Mouse (Mus musculus): ENCODE results near the gene Ssh2. TPM values are rescaled to one million over a fixed set of nuclear protein-coding genes. Genes with fewer than 3 reads are reported as not detected.

The Ssh2 gene
- polyA plus RNA-seq, 1 experiment = 28.5 TPM

DNA sequence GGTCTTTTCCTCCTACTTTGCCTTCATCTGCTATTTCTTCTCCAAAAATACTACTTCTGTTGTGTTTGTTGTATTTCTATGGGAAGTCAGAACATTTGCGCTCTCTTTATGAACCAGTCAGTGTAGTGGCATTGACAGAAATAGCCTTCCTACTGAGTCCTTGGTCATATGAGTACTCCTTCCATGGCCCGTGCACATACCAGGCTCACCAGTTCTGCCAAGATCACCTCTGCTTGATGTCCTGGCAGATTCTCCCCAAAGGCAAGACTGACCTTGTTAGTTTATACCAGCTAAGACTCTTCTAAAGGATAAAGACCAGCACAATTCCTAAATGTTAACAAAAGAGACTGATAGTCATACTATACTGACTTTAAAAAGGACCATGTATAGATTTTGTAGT is 235.6 kb downstream of the Ssh2 start:
- TF ChIP-seq CTCF (IDR thresholded peaks at IDR 0.05; ENCODE audit: borderline replicate concordance, extremely low read depth, insufficient read depth, insufficient read length) = no peak
- no peak for TF ChIP-seq POLR2A (IDR thresholded peaks at IDR 0.05; ENCODE audit: borderline replicate concordance, extremely low read depth, insufficient read depth, insufficient read length, poor library complexity, severe bottlenecking)
- DNase-seq (ENCODE audit: low read depth) = no peak

DNA sequence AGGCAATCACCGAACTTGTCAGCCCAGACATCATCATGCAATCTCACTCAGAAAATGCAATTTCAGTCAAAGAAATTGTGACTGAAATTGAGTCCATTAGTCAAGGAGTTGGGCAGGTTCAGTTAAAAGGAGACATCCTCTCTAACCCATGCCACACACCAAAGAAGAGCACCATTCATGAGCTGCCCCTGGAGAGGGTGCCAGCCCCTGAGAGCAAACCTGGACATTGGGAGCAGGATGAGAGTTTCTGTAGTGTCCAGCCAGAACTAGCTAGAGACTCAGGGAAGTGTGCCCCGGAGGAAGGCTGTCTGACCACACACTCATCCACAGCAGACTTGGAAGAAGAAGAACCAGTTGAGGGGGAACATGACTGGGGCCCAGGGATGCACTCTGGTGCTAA is 237.3 kb downstream of the Ssh2 start:
- no peak for TF ChIP-seq CTCF (IDR thresholded peaks at IDR 0.05; ENCODE audit: borderline replicate concordance, extremely low read depth, insufficient read depth, insufficient read length)
- no peak for TF ChIP-seq POLR2A (IDR thresholded peaks at IDR 0.05; ENCODE audit: borderline replicate concordance, extremely low read depth, insufficient read depth, insufficient read length, poor library complexity, severe bottlenecking)
- DNase-seq (ENCODE audit: low read depth) = no peak

DNA sequence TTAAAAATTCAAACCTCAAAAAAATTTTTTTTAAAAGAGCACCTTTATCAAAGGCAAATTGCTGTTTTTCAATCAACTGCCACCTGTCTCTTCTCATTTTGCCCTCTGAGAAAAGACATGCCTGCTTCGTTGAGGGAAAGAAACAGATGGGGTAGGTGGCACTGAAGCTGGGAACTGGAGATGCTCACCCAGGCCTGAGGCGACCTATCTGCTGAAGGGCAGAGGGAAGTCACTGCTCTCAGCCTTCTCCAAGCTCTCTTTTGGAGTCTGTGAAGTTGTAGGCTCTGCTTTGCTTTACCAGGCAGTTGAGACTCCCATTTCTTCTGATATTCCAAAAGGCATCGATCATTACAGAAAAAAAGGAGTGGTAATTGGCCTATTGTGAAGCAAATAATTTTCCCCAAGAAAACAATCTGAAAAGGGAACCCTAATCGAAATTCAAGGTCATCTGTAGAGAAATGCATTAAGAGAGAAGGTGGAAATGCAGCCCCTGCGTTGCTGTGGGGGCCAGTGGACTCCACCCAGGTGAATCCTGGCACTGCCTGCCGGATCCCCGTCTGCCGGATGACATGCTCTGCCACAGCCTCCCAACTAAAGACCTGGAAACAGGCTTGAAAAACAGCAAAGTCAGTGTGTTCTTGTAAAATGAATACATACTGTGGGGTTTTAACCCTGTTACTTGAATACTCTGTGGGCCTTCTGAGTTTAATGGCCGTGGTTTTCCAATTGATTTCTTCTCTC is 239.9 kb downstream of the Ssh2 start:
- TF ChIP-seq POLR2A (IDR thresholded peaks at IDR 0.05; ENCODE audit: borderline replicate concordance, extremely low read depth, insufficient read depth, insufficient read length, poor library complexity, severe bottlenecking) (no peak), CTCF (IDR thresholded peaks at IDR 0.05; ENCODE audit: borderline replicate concordance, extremely low read depth, insufficient read depth, insufficient read length) (no peak)
- no peak for DNase-seq (ENCODE audit: low read depth)

DNA sequence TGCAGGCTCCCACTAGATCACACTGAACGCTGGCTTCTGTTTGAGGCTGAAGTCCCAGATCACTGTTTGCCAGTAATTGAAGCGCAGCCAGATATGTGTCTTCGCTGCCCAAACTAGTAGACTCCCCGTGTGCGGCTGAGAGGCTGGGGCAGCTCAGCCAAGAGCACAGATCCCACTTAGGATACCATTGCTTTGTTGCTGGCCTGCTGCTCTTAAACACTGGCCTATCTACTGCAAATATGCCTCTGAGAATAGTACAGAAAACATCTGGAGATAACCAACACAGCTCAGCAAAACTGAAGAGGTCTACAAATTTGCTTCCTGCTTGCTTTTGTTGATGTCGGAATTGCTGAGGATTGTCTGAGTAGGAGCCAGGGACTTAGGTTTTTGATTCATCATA is 240.8 kb downstream of the Ssh2 start:
- peak; percentile 57 for DNase-seq (ENCODE audit: low read depth)
- no peak for TF ChIP-seq CTCF (IDR thresholded peaks at IDR 0.05; ENCODE audit: borderline replicate concordance, extremely low read depth, insufficient read depth, insufficient read length)
- no peak for TF ChIP-seq POLR2A (IDR thresholded peaks at IDR 0.05; ENCODE audit: borderline replicate concordance, extremely low read depth, insufficient read depth, insufficient read length, poor library complexity, severe bottlenecking)

DNA sequence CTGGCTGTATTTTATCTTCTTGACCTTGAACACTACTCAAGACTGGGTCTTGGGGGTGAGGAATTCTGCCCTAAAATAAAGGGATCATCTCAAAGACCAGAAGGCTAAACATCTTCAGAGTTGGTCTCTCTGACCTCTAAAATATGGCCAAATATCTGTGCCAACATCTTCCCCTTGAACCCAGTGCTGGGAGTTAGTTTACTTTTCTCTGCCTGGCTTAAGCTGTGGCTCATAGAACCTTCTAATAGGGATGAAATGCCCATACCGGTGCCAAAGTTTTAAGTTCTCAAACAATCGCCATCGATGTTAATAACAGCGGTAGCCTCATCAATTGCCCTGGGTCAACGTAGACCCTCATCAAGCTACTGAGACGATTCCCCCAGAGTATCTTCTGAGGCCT is 245.8 kb downstream of the Ssh2 start:
- TF ChIP-seq CTCF (IDR thresholded peaks at IDR 0.05; ENCODE audit: borderline replicate concordance, extremely low read depth, insufficient read depth, insufficient read length) (no peak), POLR2A (IDR thresholded peaks at IDR 0.05; ENCODE audit: borderline replicate concordance, extremely low read depth, insufficient read depth, insufficient read length, poor library complexity, severe bottlenecking) (no peak)
- DNase-seq (ENCODE audit: low read depth) = no peak

DNA sequence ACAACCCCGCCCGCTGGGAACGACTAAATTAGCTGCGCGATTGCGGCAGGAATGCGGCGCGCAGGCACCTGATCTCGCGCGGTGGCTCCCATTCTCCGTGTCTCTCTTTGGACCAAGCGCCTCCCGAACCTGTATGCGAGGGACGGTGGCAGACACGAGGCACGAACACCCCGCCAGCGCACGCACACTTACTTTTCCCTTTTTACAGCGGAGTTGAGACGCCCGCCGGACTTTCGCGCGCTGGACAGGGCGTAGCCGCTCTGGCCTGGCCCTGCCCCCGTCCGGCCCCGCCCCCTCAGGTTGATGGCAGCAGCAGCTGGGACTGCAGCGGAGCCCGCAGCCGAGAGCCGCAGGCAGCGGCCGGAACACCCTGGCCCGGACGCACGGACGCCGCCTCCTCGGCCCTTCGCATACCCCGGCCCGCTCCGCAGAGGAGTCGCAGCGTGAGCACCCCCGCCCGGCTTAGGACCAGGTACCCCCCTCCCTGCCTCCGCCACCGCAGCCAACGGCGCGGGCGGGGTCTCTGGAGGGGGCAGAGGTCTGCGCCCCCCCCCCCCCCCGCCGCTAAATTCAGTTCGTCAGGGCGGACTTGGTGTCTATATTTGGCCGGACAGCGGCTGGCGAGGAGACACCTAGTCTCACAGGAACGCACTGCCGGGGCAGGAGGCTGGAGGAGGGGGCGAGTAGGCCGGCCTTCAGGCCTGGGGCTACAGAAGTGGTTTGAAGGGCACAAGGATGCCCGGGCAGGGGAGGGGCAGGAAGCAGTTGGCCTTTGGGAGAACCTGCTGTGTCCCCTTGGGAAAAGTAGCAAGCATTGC is 246.4 kb downstream of the Ssh2 start, which contains the start of gene Coro6:
Gene Coro6 (plus strand): TSS at position 129 of the 818 bp plus-strand sequence.
- DNase-seq (ENCODE audit: low read depth) = peak; percentile 45
- TF ChIP-seq CTCF (IDR thresholded peaks at IDR 0.05; ENCODE audit: borderline replicate concordance, extremely low read depth, insufficient read depth, insufficient read length) = no peak
- no peak for TF ChIP-seq POLR2A (IDR thresholded peaks at IDR 0.05; ENCODE audit: borderline replicate concordance, extremely low read depth, insufficient read depth, insufficient read length, poor library complexity, severe bottlenecking)

DNA sequence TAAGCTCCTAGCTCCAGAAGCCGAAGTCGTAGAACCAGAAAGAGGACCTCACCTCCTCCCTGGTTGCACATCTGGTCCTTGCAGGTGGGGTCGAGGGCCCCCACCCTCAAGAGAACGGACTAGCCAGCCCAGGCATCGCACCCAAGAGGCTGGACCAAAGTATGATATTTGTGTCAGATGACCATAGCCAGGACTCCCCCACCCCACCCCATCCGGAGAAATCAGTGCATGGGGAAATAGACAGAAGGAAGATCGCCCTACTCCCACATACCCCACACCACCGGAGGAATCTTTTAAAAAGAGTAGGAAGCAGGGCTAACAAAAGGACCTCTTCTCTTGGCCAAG is 247.0 kb downstream of the Ssh2 start:
- no peak for TF ChIP-seq CTCF (IDR thresholded peaks at IDR 0.05; ENCODE audit: borderline replicate concordance, extremely low read depth, insufficient read depth, insufficient read length)
- TF ChIP-seq POLR2A (IDR thresholded peaks at IDR 0.05; ENCODE audit: borderline replicate concordance, extremely low read depth, insufficient read depth, insufficient read length, poor library complexity, severe bottlenecking) = no peak
- DNase-seq (ENCODE audit: low read depth) = no peak

DNA sequence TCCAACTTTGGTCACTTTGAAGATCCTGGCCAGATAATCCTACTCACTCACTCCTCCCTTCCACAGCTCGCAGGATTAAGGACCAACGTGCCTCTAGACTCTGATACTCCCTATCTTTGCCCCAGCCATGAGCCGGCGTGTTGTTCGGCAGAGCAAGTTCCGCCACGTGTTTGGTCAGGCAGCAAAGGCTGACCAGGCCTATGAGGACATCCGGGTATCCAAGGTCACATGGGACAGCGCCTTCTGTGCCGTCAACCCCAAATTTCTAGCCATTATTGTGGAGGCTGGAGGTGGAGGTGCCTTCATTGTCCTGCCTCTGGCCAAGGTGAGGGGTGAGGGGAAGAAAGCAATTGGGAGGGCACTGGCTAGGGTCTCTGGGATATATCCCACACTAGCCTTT is 247.7 kb downstream of the Ssh2 start:
- no peak for TF ChIP-seq POLR2A (IDR thresholded peaks at IDR 0.05; ENCODE audit: borderline replicate concordance, extremely low read depth, insufficient read depth, insufficient read length, poor library complexity, severe bottlenecking)
- TF ChIP-seq CTCF (IDR thresholded peaks at IDR 0.05; ENCODE audit: borderline replicate concordance, extremely low read depth, insufficient read depth, insufficient read length) = no peak
- DNase-seq (ENCODE audit: low read depth) = no peak

DNA sequence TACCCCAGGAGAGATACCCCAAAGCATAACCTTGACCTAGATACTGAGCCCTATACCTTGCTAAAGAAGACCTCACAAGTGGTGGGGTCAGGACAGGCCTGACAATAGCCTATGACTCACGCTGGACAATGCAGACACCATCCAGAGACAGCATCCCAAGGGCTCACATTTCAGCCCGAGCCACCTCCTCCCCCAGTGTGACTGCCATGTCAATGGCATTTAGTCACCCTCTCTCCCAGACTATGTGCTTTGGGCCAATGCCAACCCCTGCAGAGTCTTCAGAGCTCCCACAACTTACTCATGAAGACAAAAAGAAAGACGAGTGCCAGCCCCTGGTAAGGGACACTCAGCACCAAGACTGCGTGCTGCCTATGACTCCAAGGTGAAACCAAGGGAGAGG is 248.6 kb downstream of the Ssh2 start:
- DNase-seq (ENCODE audit: low read depth) = no peak

DNA sequence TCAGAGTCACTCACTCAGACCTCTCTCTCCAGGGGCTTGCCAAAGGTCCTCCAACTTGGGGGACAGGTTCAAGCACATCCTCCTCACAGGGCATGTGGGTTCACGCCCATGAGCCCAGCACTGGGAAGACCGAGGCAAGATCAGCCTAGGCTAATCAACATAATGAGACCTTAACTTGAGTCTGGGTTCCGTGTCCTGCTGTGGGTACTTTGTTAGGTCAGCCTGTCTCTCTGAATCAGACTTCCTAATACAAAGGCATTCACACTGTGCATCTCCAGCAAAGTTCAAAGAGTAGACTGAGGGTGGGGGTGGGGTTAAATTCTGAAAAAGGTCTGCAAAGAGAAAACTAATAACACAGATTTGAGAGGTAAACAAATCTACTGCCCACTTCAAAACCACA is 249.0 kb downstream of the Ssh2 start:
- TF ChIP-seq POLR2A (IDR thresholded peaks at IDR 0.05; ENCODE audit: borderline replicate concordance, extremely low read depth, insufficient read depth, insufficient read length, poor library complexity, severe bottlenecking) (no peak), CTCF (IDR thresholded peaks at IDR 0.05; ENCODE audit: borderline replicate concordance, extremely low read depth, insufficient read depth, insufficient read length) (no peak)

More for the DNA sequence above, 248.6 kb downstream of the Ssh2 start:
- TF ChIP-seq POLR2A (IDR thresholded peaks at IDR 0.05; ENCODE audit: borderline replicate concordance, extremely low read depth, insufficient read depth, insufficient read length, poor library complexity, severe bottlenecking) = no peak
- no peak for TF ChIP-seq CTCF (IDR thresholded peaks at IDR 0.05; ENCODE audit: borderline replicate concordance, extremely low read depth, insufficient read depth, insufficient read length)

DNA sequence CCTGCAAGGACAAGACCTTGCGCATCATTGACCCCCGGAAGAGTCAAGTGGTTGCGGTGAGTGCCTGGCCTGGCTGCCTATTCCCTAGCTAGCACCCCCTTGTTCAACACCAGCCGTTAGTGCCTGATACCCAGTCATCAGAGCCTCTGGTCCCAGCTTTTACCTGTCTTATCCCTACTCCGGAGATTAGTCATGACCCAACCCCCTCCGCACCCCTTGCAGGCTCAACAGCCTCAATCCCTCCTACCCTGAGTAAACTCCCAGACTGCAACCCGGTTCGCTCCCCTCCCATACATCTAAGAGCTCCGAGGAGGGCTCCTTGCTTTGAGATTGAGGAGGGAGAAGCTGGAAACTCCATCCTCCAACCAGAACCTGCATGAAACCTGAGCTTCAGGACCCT is 250.5 kb downstream of the Ssh2 start:
- TF ChIP-seq POLR2A (IDR thresholded peaks at IDR 0.05; ENCODE audit: borderline replicate concordance, extremely low read depth, insufficient read depth, insufficient read length, poor library complexity, severe bottlenecking) (no peak), CTCF (IDR thresholded peaks at IDR 0.05; ENCODE audit: borderline replicate concordance, extremely low read depth, insufficient read depth, insufficient read length) (no peak)
- no peak for DNase-seq (ENCODE audit: low read depth)

More for the DNA sequence above, 249.0 kb downstream of the Ssh2 start:
- DNase-seq (ENCODE audit: low read depth) = no peak

Measured in brain, embryonic 14.5 days (tissue).